Mouse (Mus musculus) myocyte (in vitro differentiated cells): ENCODE data around the gene Trmo.

Experiments
- CEBPB ChIP-seq: IDR thresholded peaks from 2 replicates; pipeline ENCODE4 v1.6.1; 2011; ENCODE audit warnings: mild to moderate bottlenecking, moderate library complexity; ENCODE audit not compliant: poor library complexity, insufficient read depth, severe bottlenecking
- E2F4 ChIP-seq: IDR thresholded peaks from one replicate; pipeline ENCODE4 v1.6.1; 2011; ENCODE audit warnings: mild to moderate bottlenecking, control low read depth, moderate library complexity; ENCODE audit not compliant: insufficient read depth
- MAX ChIP-seq: IDR thresholded peaks from one replicate; pipeline ENCODE4 v1.6.1; 2011; ENCODE audit warnings: low read depth, mild to moderate bottlenecking, control low read depth
- MYOD1 ChIP-seq, 3 experiments: IDR thresholded peaks; one replicate each; pipeline ENCODE4 v1.6.1; 2011; ENCODE audit warnings: control low read depth in 2 of 3, low read depth in 2 of 3, mild to moderate bottlenecking in 2 of 3, moderate library complexity in 1 of 3; ENCODE audit not compliant: insufficient read length in 2 of 3, control insufficient read depth in 1 of 3
- MYOG ChIP-seq, 3 experiments: IDR thresholded peaks; one replicate each; pipeline ENCODE4 v1.6.1; 2011; ENCODE audit warnings: control low read depth in 2 of 3, low read depth in 2 of 3, mild to moderate bottlenecking in 2 of 3; ENCODE audit not compliant: insufficient read length in 2 of 3, control insufficient read depth in 1 of 3, insufficient read depth in 1 of 3
- POLR2A ChIP-seq: IDR thresholded peaks from one replicate; pipeline ENCODE4 v1.6.1; 2011; ENCODE audit warnings: low read depth, mild to moderate bottlenecking, control low read depth, moderate library complexity; ENCODE audit not compliant: insufficient read length
- POLR2AphosphoS2 ChIP-seq: IDR thresholded peaks from one replicate; pipeline ENCODE4 v1.6.1; 2011; ENCODE audit warnings: low read depth, control low read depth; ENCODE audit not compliant: insufficient read length
- REST ChIP-seq: IDR thresholded peaks from one replicate; pipeline ENCODE4 v1.6.1; 2011; ENCODE audit warnings: mild to moderate bottlenecking, control low read depth, moderate library complexity; ENCODE audit not compliant: insufficient read depth, insufficient read length
- SRF ChIP-seq: IDR thresholded peaks from one replicate; pipeline ENCODE4 v1.6.1; 2011; ENCODE audit warnings: low read depth; ENCODE audit not compliant: control insufficient read depth, insufficient read length
- TCF12 ChIP-seq: IDR thresholded peaks from one replicate; pipeline ENCODE4 v1.6.1; 2011; ENCODE audit warnings: mild to moderate bottlenecking, control low read depth; ENCODE audit not compliant: poor library complexity, insufficient read depth, severe bottlenecking
- TCF3 ChIP-seq: IDR thresholded peaks from one replicate; pipeline ENCODE4 v1.6.1; 2011; ENCODE audit warnings: low read depth, control low read depth; ENCODE audit not compliant: insufficient read length
- USF1 ChIP-seq: IDR thresholded peaks from one replicate; pipeline ENCODE4 v1.6.1; 2011; ENCODE audit warnings: low read depth, mild to moderate bottlenecking, control low read depth, moderate library complexity

DNA sequence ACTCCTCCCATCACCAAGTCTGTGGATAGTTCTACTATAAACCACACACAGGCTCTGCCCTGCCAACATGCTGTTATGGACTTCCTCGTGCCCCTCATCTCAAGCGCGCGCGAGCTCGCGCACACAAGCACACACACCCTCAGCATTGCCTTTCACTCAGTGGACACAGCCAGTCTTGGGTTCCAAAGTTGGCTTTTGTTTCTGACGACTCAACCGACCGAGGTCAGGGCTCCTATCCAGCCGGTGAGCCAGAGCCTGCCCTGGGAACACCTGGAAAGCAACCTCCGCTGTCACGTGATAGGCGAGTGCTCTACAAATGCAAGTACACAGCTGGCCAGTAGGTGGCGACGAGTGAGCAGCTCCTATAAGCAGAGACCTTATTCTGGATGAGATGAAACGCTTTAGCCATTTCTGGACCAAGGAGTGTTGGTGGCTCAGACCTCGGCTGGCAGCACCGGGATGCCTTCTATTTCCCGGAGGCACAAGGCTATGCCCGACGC, 14.3 kb downstream of the Trmo start:
- peak; percentile 95 for TF ChIP-seq USF1
- TF ChIP-seq POLR2AphosphoS2: no peak
- no peak for TF ChIP-seq MAX
- no peak for TF ChIP-seq POLR2A
- TF ChIP-seq E2F4: no peak
- no peak for TF ChIP-seq CEBPB
- TF ChIP-seq MYOD1 (IDR thresholded peaks at IDR 0.05; ENCODE audit: control insufficient read depth in 1 of 3, insufficient read length in 2 of 3, low read depth in 2 of 3): no peak
- no peak for TF ChIP-seq SRF
- TF ChIP-seq REST: no peak
- no peak for TF ChIP-seq MYOG (IDR thresholded peaks at IDR 0.05; ENCODE audit: control insufficient read depth in 1 of 3, insufficient read depth in 1 of 3, insufficient read length in 2 of 3, low read depth in 2 of 3)
- TF ChIP-seq TCF12: no peak
- no peak for TF ChIP-seq TCF3
